Mouse (Mus musculus) ES-E14 (cell line): ENCODE measurements around the gene Pcnx2. TPM values are rescaled to one million over a fixed set of nuclear protein-coding genes. Genes with fewer than 3 reads are reported as not detected.
A peak's percentile ranks its signal among the peaks of the same experiment; 100 is the strongest.

Experiments
- DNase-seq: peaks from one replicate; pipeline ENCODE4 v3.0.0-alpha.2; 2013; ENCODE audit warnings: low read depth, low spot score
- H3K27ac ChIP-seq: 2 replicates; pipeline ENCODE4 v1.5.1; 2012; ENCODE audit warnings: low read depth, mild to moderate bottlenecking, low read length, moderate library complexity, mixed read lengths; ENCODE audit not compliant: poor library complexity, insufficient read depth, severe bottlenecking
- H3K36me3 ChIP-seq: 2 replicates; pipeline ENCODE4 v1.6.1; 2012; ENCODE audit warnings: mild to moderate bottlenecking, low read length, moderate library complexity, mixed read lengths; ENCODE audit not compliant: control insufficient read depth, poor library complexity, insufficient read depth, severe bottlenecking
- H3K4me1 ChIP-seq, 2 experiments: fragments of 150-350 bp in 1 of 2; sonication (generic) in 1 of 2; 2 replicates each; pipeline ENCODE4 v1.6.1; 2012; ENCODE audit warnings: low read length in 2 of 2, mild to moderate bottlenecking in 1 of 2, mixed read lengths in 1 of 2; ENCODE audit not compliant: control insufficient read depth in 2 of 2, insufficient read depth in 2 of 2, poor library complexity in 1 of 2
- H3K4me3 ChIP-seq, 2 experiments: fragments of 150-350 bp in 1 of 2; sonication (generic) in 1 of 2; 2 replicates each; pipeline ENCODE4 v1.5.1; 2012; ENCODE audit warnings: low read length in 2 of 2, low read depth in 1 of 2, mild to moderate bottlenecking in 1 of 2, mixed read lengths in 1 of 2; ENCODE audit not compliant: insufficient read depth in 1 of 2, poor library complexity in 1 of 2, severe bottlenecking in 1 of 2
- H3K9ac ChIP-seq: 2 replicates; pipeline ENCODE4 v1.6.1; 2012; ENCODE audit warnings: low read depth, mild to moderate bottlenecking, low read length, mixed read lengths; ENCODE audit not compliant: poor library complexity, insufficient read depth, severe bottlenecking
- H3K9me3 ChIP-seq: fragments of 150-350 bp; sonication (generic); 2 replicates; pipeline ENCODE4 v1.6.1; 2012; ENCODE audit warnings: low read depth, mild to moderate bottlenecking, low read length; ENCODE audit not compliant: control insufficient read depth, insufficient read depth
- CHD2 ChIP-seq: IDR thresholded peaks from 2 replicates; pipeline ENCODE4 v1.6.1; 2014; ENCODE audit warnings: mild to moderate bottlenecking, low read depth, low read length, inconsistent platforms
- HCFC1 ChIP-seq: IDR thresholded peaks from 2 replicates; pipeline ENCODE4 v1.6.1; 2012; ENCODE audit warnings: low read length, inconsistent platforms, borderline replicate concordance; ENCODE audit not compliant: insufficient read depth
- MAFK ChIP-seq: IDR thresholded peaks from 2 replicates; pipeline ENCODE4 v1.6.1; 2014; ENCODE audit warnings: mild to moderate bottlenecking, low read depth, low read length, inconsistent platforms; ENCODE audit not compliant: insufficient read depth
- ZC3H11A ChIP-seq: IDR thresholded peaks from 2 replicates; pipeline ENCODE4 v1.6.1; 2012; ENCODE audit warnings: low read depth, mild to moderate bottlenecking, inconsistent platforms, low read length, borderline replicate concordance
- ZNF384 ChIP-seq: IDR thresholded peaks from 2 replicates; pipeline ENCODE4 v1.6.1; 2012; ENCODE audit warnings: low read depth, low read length, inconsistent platforms
- in situ Hi-C, 2 experiments: fragments of 600-800 bp; cut with MboI; formaldehyde crosslinking; loops; one replicate each; pipeline ENCODE4 v1.15.1; 2025; ENCODE audit warnings: low sequenced_read_pairs in 2 of 2, inconsistent platforms in 1 of 2; ENCODE audit not compliant: unreplicated experiment in 2 of 2
- total RNA-seq: library from RNA; depleted of rRNA; stranded (reverse); fragments of 300-350 nt; gene quantifications from 2 replicates; pipeline ENCODE4 v1.2.3, GENCODE M21; 2012

Pcnx2 gene
- total RNA-seq, 1 experiment = 2.0 TPM

DNA sequence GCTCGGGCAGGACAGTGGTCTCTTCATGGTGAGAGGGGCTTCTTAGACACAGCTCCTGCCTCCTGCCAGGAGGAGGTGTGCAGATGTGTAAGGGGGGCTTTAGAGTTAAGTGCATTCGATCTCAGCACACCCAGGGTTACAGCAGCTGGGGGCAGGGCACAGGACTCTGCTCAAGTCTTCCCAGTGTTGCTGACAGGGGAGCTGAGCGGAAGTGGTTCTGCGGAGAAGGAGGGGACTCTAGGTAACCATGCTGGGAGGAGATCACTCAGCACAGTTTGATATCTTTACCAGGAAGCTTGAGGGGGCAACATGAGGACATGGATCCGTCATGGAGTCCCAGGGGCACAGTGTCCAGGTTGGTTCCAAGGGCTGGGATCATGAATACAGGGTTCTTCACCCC lies 156.7 kb downstream of the Pcnx2 start:
- H3K9ac ChIP-seq = no peak overlapping the region
- DNase-seq = no peak
- no peak overlapping the region for H3K4me3 ChIP-seq
- H3K9me3 ChIP-seq = no peaks in the 10 kb centered on the region
- peaks cover 10% of the 10 kb centered on the region; the same call in 1 of the 2 replicates for H3K36me3 ChIP-seq
- TF ChIP-seq HCFC1 (no peak), CHD2 (no peak), ZC3H11A (no peak), MAFK (no peak), ZNF384 (no peak)
- H3K27ac ChIP-seq = no peak overlapping the region
- H3K4me1 ChIP-seq = peaks cover 0 to 10% of the 10 kb centered on the region in 2 experiments; a peak in 1 of 4 replicates
- in situ Hi-C loops = no loop called here

GRCm38 (mm10) chr8:125740655-125741054 lies 157.5 kb downstream of the Pcnx2 start:
- no peak for DNase-seq
- Histone ChIP-seq H3K36me3 (peaks cover 2% of the 10 kb centered on the region; the same call in 1 of the 2 replicates), H3K4me3 (no peak overlapping the region), H3K27ac (no peak overlapping the region), H3K9ac (no peak overlapping the region), H3K4me1 (peaks cover 0 to 14% of the 10 kb centered on the region in 2 experiments; a peak in 2 of 4 replicates), H3K9me3 (no peaks in the 10 kb centered on the region)
- in situ Hi-C loops = no loop called here
- TF ChIP-seq ZNF384 (no peak), ZC3H11A (no peak), MAFK (no peak), CHD2 (no peak), HCFC1 (no peak)

- Histone ChIP-seq H3K9ac (no peak overlapping the region), H3K27ac (no peak overlapping the region), H3K4me1 (peaks cover 0 to 22% of the 10 kb centered on the region in 2 experiments; a peak in 2 of 4 replicates), H3K9me3 (no peaks in the 10 kb centered on the region), H3K36me3 (peaks cover 2% of the 10 kb centered on the region; the same call in 1 of the 2 replicates), H3K4me3 (no peak overlapping the region)
- DNase-seq = no peak
- in situ Hi-C loops = no loop called here
- TF ChIP-seq MAFK (no peak), ZNF384 (no peak), HCFC1 (no peak), ZC3H11A (no peak), CHD2 (no peak)
These were observed 159.2 kb downstream of the Pcnx2 start for GRCm38 (mm10) chr8:125738956-125739355.

DNA sequence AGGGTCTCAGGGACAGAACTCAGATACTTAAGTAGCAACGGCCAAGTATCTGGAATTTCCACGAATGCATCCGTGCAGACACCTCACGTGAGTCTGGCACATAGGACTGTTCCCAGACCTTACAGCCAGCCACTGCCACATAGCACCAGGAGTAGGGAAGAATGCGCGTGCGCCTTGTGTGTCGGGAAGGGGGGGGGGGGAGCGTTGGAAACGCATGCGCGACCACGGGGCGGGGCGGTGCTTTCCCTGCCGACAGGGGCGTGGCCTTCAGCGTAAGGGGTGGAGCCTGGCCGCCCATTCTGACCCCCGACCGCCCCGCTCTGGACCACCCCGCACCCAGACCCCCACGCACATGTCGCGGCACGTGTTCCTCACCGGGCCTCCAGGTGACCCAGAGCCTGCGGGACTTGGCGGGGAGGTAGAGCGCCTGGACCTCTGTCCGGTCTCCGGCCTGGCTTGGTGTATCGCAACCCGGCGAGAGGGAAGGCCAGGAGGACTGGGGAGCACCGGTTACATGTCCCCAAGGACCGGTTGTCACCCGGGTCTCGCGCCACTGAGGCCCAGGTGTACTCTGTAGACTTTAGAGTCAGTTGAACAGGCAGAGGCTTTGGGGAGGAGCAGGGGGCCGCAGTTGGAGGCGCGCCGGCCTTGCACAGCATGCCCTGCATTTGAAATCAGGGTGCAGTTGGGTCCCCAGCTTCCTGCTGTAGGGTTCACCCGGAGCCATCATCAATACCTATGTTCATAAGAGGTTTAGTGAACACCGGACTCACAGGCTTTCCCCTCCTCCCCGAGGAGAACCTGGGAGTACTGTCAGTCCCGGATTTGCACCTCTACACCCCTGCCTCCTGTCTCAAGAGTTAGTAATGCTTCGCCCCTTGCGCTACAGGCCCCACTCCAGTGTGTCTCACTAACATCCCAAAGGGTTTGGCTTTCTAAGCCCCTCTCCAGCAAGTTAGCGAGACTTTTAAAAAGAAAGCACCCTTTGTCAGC lies 163.9 kb downstream of the Pcnx2 start:
- Histone ChIP-seq H3K4me3 (peak overlapping the region; percentile 82 to 86), H3K9me3 (no peaks in the 10 kb centered on the region), H3K9ac (peak overlapping the region; percentile 83), H3K4me1 (peaks cover 0 to 12% of the 10 kb centered on the region in 2 experiments; a peak in 2 of 4 replicates), H3K36me3 (no peaks in the 10 kb centered on the region), H3K27ac (no peak overlapping the region)
- TF ChIP-seq HCFC1 (no peak), ZNF384 (no peak), ZC3H11A (no peak), CHD2 (no peak), MAFK (no peak)
- in situ Hi-C loops = no loop called here
- DNase-seq = peak; percentile 68
